Mouse (Mus musculus) neural tube, embryonic 11.5 days (tissue): ENCODE data around the gene Pla2g2c. TPM values are rescaled to one million over a fixed set of nuclear protein-coding genes. Genes with fewer than 3 reads are reported as not detected.

ENCODE experiments used
- ATAC-seq: fragments of 200-750 bp; cut with Nextera tagmentation; 2 replicates; pipeline ENCODE4 v1.8.0; 2017; ENCODE audit warnings: moderate number of reproducible peaks, mild to moderate bottlenecking, moderate TSS enrichment, moderate library complexity; ENCODE audit not compliant: insufficient read depth, low FRiP score, low TSS enrichment
- DNase-seq: peaks from one replicate; pipeline ENCODE4 v3.0.0-alpha.2; 2015; ENCODE audit warnings: low spot score
- H3K27ac ChIP-seq: fragments of 300-500 bp; sonication (generic); 2 replicates; pipeline ENCODE4 v1.5.1; 2014; ENCODE audit warnings: low read depth, mild to moderate bottlenecking, low read length
- H3K27me3 ChIP-seq: fragments of 300-500 bp; sonication (generic); 2 replicates; pipeline ENCODE4 v1.6.1; 2014; ENCODE audit warnings: mild to moderate bottlenecking, low read length, mixed read lengths; ENCODE audit not compliant: control insufficient read depth, insufficient read depth
- H3K36me3 ChIP-seq: fragments of 300-500 bp; sonication (generic); 2 replicates; pipeline ENCODE4 v1.6.1; 2014; ENCODE audit warnings: mild to moderate bottlenecking, low read length, moderate library complexity, mixed read lengths; ENCODE audit not compliant: control insufficient read depth, insufficient read depth
- H3K4me1 ChIP-seq: fragments of 300-500 bp; sonication (generic); 2 replicates; pipeline ENCODE4 v1.6.1; 2014; ENCODE audit warnings: low read length, mixed read lengths; ENCODE audit not compliant: control insufficient read depth, insufficient read depth
- H3K4me2 ChIP-seq: fragments of 300-500 bp; sonication (generic); 2 replicates; pipeline ENCODE4 v1.6.1; 2014; ENCODE audit warnings: low read depth, mild to moderate bottlenecking, moderate library complexity
- H3K4me3 ChIP-seq: fragments of 300-500 bp; sonication (generic); 2 replicates; pipeline ENCODE4 v1.5.1; 2014; ENCODE audit warnings: low read depth, low read length
- H3K9ac ChIP-seq: fragments of 300-500 bp; sonication (generic); 2 replicates; pipeline ENCODE4 v1.6.1; 2014; ENCODE audit warnings: mild to moderate bottlenecking, low read length
- H3K9me3 ChIP-seq: fragments of 300-500 bp; sonication (generic); 2 replicates; pipeline ENCODE4 v1.6.1; 2016; ENCODE audit warnings: low read length; ENCODE audit not compliant: control insufficient read depth
- WGBS: fragments of 180-500 bp; shearing (Covaris S2); extraction: QIAGEN DNeasy Blood & Tissue Kit; methylation state at CpG from one replicate; pipeline ENCODE4 v1.1.7; 2014; 5-methylcytosine and 5-hydroxymethylcytosine counted together
- polyA plus RNA-seq: library from polyadenylated mRNA; unstranded; fragments of >200 nt; fragmentation: Nextera tagmentation; extraction: Ambion mirVana; gene quantifications from 2 replicates; pipeline ENCODE4 v1.2.1, GENCODE M21; 2014

Pla2g2c gene
- polyA plus RNA-seq, 1 experiment from 2014 or later = 0.80 TPM

GRCm38 (mm10) chr4:138712096-138712495 is 12.5 kb upstream of the Pla2g2c start:
- DNase-seq (no peak), ATAC-seq (no peak)
- no peaks in the 10 kb centered on the region for H3K36me3 ChIP-seq
- no peak overlapping the region for H3K9ac ChIP-seq
- 88% methylated on average over 11 of the region's 11 CpGs for WGBS
- H3K27ac ChIP-seq = no peak overlapping the region
- no peaks in the 10 kb centered on the region for H3K9me3 ChIP-seq
- no peak overlapping the region for H3K4me3 ChIP-seq
- H3K4me1 ChIP-seq = no peaks in the 10 kb centered on the region
- no peaks in the 10 kb centered on the region for H3K27me3 ChIP-seq
- H3K4me2 ChIP-seq = no peak overlapping the region

- DNase-seq (no peak), ATAC-seq (no peak)
- WGBS = 78% methylated on average over 8 of the region's 8 CpGs
- Histone ChIP-seq H3K4me2 (no peak overlapping the region), H3K9ac (no peak overlapping the region), H3K36me3 (no peaks in the 10 kb centered on the region), H3K27me3 (no peaks in the 10 kb centered on the region), H3K4me1 (no peaks in the 10 kb centered on the region), H3K9me3 (no peaks in the 10 kb centered on the region), H3K4me3 (no peak overlapping the region), H3K27ac (no peak overlapping the region)
Measured at GRCm38 (mm10) chr4:138712621-138713020, 12.0 kb upstream of the Pla2g2c start.

GRCm38 (mm10) chr4:138714186-138714585 is 10.4 kb upstream of the Pla2g2c start:
- H3K27me3 ChIP-seq = no peaks in the 10 kb centered on the region
- H3K4me2 ChIP-seq = no peak overlapping the region
- 75% methylated on average over 1 of the region's 1 CpGs for WGBS
- H3K4me1 ChIP-seq = no peaks in the 10 kb centered on the region
- DNase-seq = no peak
- H3K36me3 ChIP-seq = no peaks in the 10 kb centered on the region
- no peak for ATAC-seq
- no peak overlapping the region for H3K9ac ChIP-seq
- H3K4me3 ChIP-seq = no peak overlapping the region
- no peaks in the 10 kb centered on the region for H3K9me3 ChIP-seq
- no peak overlapping the region for H3K27ac ChIP-seq

- Histone ChIP-seq H3K27me3 (no peaks in the 10 kb centered on the region), H3K4me3 (no peak overlapping the region), H3K36me3 (no peaks in the 10 kb centered on the region), H3K9me3 (no peaks in the 10 kb centered on the region), H3K4me1 (no peaks in the 10 kb centered on the region), H3K9ac (no peak overlapping the region), H3K27ac (no peak overlapping the region), H3K4me2 (no peak overlapping the region)
- no peak for ATAC-seq
- 90% methylated on average over 9 of the region's 9 CpGs for WGBS
- no peak for DNase-seq
Measured at GRCm38 (mm10) chr4:138716697-138717096, 7.9 kb upstream of the Pla2g2c start.

GRCm38 (mm10) chr4:138718586-138719263 is 5.9 kb upstream of the Pla2g2c start:
- Histone ChIP-seq H3K9ac (no peak overlapping the region), H3K27ac (no peak overlapping the region), H3K9me3 (no peaks in the 10 kb centered on the region), H3K36me3 (no peaks in the 10 kb centered on the region), H3K4me2 (no peak overlapping the region), H3K4me1 (no peaks in the 10 kb centered on the region), H3K27me3 (no peaks in the 10 kb centered on the region), H3K4me3 (no peak overlapping the region)
- DNase-seq (no peak), ATAC-seq (no peak)
- WGBS = 82% methylated on average over 5 of the region's 5 CpGs

GRCm38 (mm10) chr4:138719264-138719596 is 5.4 kb upstream of the Pla2g2c start:
- no peak overlapping the region for H3K4me3 ChIP-seq
- H3K4me2 ChIP-seq = no peak overlapping the region
- no peak overlapping the region for H3K27ac ChIP-seq
- peaks cover 3% of the 10 kb centered on the region; the same call in 1 of the 2 replicates for H3K4me1 ChIP-seq
- H3K9ac ChIP-seq = no peak overlapping the region
- H3K9me3 ChIP-seq = no peaks in the 10 kb centered on the region
- WGBS = 86% methylated on average over 5 of the region's 5 CpGs
- DNase-seq (no peak), ATAC-seq (no peak)
- H3K27me3 ChIP-seq = no peaks in the 10 kb centered on the region
- no peaks in the 10 kb centered on the region for H3K36me3 ChIP-seq

- WGBS = 64% methylated on average over 15 of the region's 15 CpGs
- ATAC-seq = no peak
- H3K27ac ChIP-seq = no peak overlapping the region
Measured at GRCm38 (mm10) chr4:138723493-138724281, 905 bp upstream of the Pla2g2c start.

GRCm38 (mm10) chr4:138725127-138725461 is 502 bp downstream of the Pla2g2c start:
- DNase-seq (peak; percentile 78), ATAC-seq (peak; percentile 69; the same call in 1 of the 2 replicates)
- peak overlapping the region; percentile 43 for H3K4me2 ChIP-seq
- H3K4me3 ChIP-seq = peak overlapping the region; percentile 25
- H3K27ac ChIP-seq = no peak overlapping the region
- peak overlapping the region; percentile 52 for H3K9ac ChIP-seq
- no peaks in the 10 kb centered on the region for H3K36me3 ChIP-seq
- WGBS = 7% methylated on average over 13 of the region's 13 CpGs
- H3K27me3 ChIP-seq = no peaks in the 10 kb centered on the region
- peaks cover 8% of the 10 kb centered on the region for H3K4me1 ChIP-seq
- no peaks in the 10 kb centered on the region for H3K9me3 ChIP-seq

More at GRCm38 (mm10) chr4:138723493-138724281, 905 bp upstream of the Pla2g2c start:
- H3K9ac ChIP-seq = no peak overlapping the region
- H3K9me3 ChIP-seq = no peaks in the 10 kb centered on the region
- H3K4me2 ChIP-seq = no peak overlapping the region
- DNase-seq = no peak
- no peaks in the 10 kb centered on the region for H3K27me3 ChIP-seq
- H3K4me1 ChIP-seq = peaks cover 8% of the 10 kb centered on the region
- no peak overlapping the region for H3K4me3 ChIP-seq
- no peaks in the 10 kb centered on the region for H3K36me3 ChIP-seq

- Histone ChIP-seq H3K9me3 (no peaks in the 10 kb centered on the region), H3K4me1 (peaks cover 8% of the 10 kb centered on the region), H3K27me3 (no peaks in the 10 kb centered on the region), H3K27ac (no peak overlapping the region), H3K9ac (no peak overlapping the region), H3K4me3 (no peak overlapping the region), H3K36me3 (no peaks in the 10 kb centered on the region), H3K4me2 (peak overlapping the region; percentile 43; the same call in 1 of the 2 replicates)
- no peak for DNase-seq
- no peak for ATAC-seq
- WGBS = 80% methylated on average over 5 of the region's 5 CpGs
Measured at GRCm38 (mm10) chr4:138725751-138726150, 1.2 kb downstream of the Pla2g2c start.
